Mouse (Mus musculus) limb, embryonic 15.5 days (tissue): ENCODE data around the gene Gm45015. TPM values are rescaled to one million over a fixed set of nuclear protein-coding genes. Genes with fewer than 3 reads are reported as not detected.
"Not testable (repeated sequence)": the region's sequence is repeated elsewhere in the genome, so short reads cannot be mapped to it uniquely, and the experiment has no call there.

ENCODE experiments used
- ATAC-seq: fragments of 200-750 bp; cut with Nextera tagmentation; 2 replicates; pipeline ENCODE4 v1.8.0; 2017; ENCODE audit warnings: low read depth, moderate TSS enrichment; ENCODE audit not compliant: insufficient number of reproducible peaks, low FRiP score, low TSS enrichment
- H3K27ac ChIP-seq: fragments of 300-500 bp; sonication (generic); 2 replicates; pipeline ENCODE4 v1.5.1; 2015; ENCODE audit warnings: moderate library complexity, mild to moderate bottlenecking, inconsistent platforms
- H3K27me3 ChIP-seq: fragments of 300-500 bp; sonication (generic); 2 replicates; pipeline ENCODE4 v1.6.1; 2015; ENCODE audit warnings: inconsistent platforms
- H3K36me3 ChIP-seq: fragments of 300-500 bp; sonication (generic); 2 replicates; pipeline ENCODE4 v1.6.1; 2015; ENCODE audit warnings: inconsistent platforms
- H3K4me1 ChIP-seq: fragments of 300-500 bp; sonication (generic); 2 replicates; pipeline ENCODE4 v1.6.1; 2015; ENCODE audit warnings: inconsistent platforms
- H3K4me2 ChIP-seq: fragments of 300-500 bp; sonication (generic); 2 replicates; pipeline ENCODE4 v1.6.1; 2015; ENCODE audit warnings: mild to moderate bottlenecking, inconsistent platforms
- H3K4me3 ChIP-seq: fragments of 300-500 bp; sonication (generic); 2 replicates; pipeline ENCODE4 v1.5.1; 2015; ENCODE audit warnings: mild to moderate bottlenecking, inconsistent platforms
- H3K9ac ChIP-seq: fragments of 300-500 bp; sonication (generic); 2 replicates; pipeline ENCODE4 v1.6.1; 2015; ENCODE audit warnings: inconsistent platforms
- H3K9me3 ChIP-seq: fragments of 300-500 bp; sonication (generic); 2 replicates; pipeline ENCODE4 v1.6.1; 2016; ENCODE audit warnings: inconsistent platforms
- WGBS: fragments of 180-500 bp; shearing (Covaris S2); methylation state at CpG from one replicate; pipeline ENCODE4 v1.1.7; 2015; 5-methylcytosine and 5-hydroxymethylcytosine counted together
- polyA plus RNA-seq: library from polyadenylated mRNA; unstranded; fragments of >200 nt; fragmentation: Nextera tagmentation; extraction: Ambion mirVana; gene quantifications from 2 replicates; pipeline ENCODE4 v1.2.1, GENCODE M21; 2015

Gm45015 gene
- polyA plus RNA-seq, 1 experiment from 2014 or later = not detected

DNA sequence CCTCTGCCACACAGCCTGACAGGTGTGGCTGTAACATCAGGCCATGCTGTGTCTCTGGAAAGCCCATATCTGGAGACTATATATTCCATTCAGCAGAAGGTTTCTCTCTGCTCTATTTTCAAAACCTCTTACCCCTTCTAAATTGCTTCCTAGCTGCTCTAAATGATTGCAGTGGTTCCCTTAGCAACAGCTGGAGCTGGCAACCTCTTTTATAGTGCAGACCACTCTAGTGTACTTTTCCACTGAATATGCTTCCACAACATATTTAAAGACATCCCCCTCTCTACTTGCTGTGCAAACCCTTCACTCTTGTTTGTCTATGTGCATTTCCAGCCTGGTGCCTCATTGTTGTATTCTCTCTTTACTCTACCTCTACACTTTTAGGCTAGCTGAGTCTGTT, 3.1 kb downstream of the Gm45015 start:
- Histone ChIP-seq H3K36me3 (no peaks in the 10 kb centered on the region), H3K9ac (no peak overlapping the region), H3K27ac (no peak overlapping the region), H3K27me3 (peaks cover 8% of the 10 kb centered on the region; the same call in 1 of the 2 replicates), H3K4me2 (no peak overlapping the region), H3K9me3 (no peaks in the 10 kb centered on the region), H3K4me3 (no peak overlapping the region), H3K4me1 (no peaks in the 10 kb centered on the region)
- no peak for ATAC-seq

DNA sequence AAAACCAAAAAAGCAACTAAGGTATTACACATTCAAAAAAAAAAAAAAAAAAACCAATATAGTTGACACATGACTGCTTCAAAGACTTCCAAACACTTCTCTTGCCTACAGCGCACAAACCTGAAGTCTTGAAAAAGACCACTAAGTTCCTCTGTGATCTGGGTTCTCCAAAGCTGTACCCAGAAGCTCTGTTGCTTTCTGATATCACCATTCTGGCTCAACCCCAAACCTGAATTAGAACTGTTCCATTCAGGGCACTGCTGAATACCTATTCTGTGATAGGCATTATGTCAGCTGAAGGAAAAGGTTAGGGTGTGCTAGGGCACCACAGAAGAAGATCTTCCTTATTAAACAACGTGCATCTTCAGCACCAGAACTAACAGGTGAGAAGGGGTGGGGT, 9.4 kb downstream of the Gm45015 start:
- Histone ChIP-seq H3K4me3 (no peak overlapping the region), H3K27me3 (no peaks in the 10 kb centered on the region), H3K4me2 (no peak overlapping the region), H3K4me1 (no peaks in the 10 kb centered on the region), H3K27ac (no peak overlapping the region), H3K9ac (no peak overlapping the region), H3K9me3 (no peaks in the 10 kb centered on the region), H3K36me3 (no peaks in the 10 kb centered on the region)
- 74% methylated on average over 2 of the region's 2 CpGs for WGBS
- ATAC-seq = no peak

- no peak for ATAC-seq
- Histone ChIP-seq H3K4me1 (no peaks in the 10 kb centered on the region), H3K27ac (no peak overlapping the region), H3K9me3 (no peaks in the 10 kb centered on the region), H3K27me3 (no peaks in the 10 kb centered on the region), H3K4me3 (no peak overlapping the region), H3K4me2 (no peak overlapping the region), H3K36me3 (no peaks in the 10 kb centered on the region), H3K9ac (no peak overlapping the region)
- 65% methylated on average over 3 of the region's 3 CpGs for WGBS
These were observed 15.6 kb downstream of the Gm45015 start for GRCm38 (mm10) chrX:73321029-73321428.

GRCm38 (mm10) chrX:73312522-73312921, 24.1 kb downstream of the Gm45015 start:
- Histone ChIP-seq H3K27ac (no peak overlapping the region), H3K36me3 (no peaks in the 10 kb centered on the region), H3K4me1 (no peaks in the 10 kb centered on the region), H3K9ac (no peak overlapping the region), H3K9me3 (no peaks in the 10 kb centered on the region), H3K4me3 (no peak overlapping the region), H3K27me3 (no peaks in the 10 kb centered on the region), H3K4me2 (no peak overlapping the region)
- no peak for ATAC-seq
- WGBS = 41% methylated on average over 3 of the region's 3 CpGs

DNA sequence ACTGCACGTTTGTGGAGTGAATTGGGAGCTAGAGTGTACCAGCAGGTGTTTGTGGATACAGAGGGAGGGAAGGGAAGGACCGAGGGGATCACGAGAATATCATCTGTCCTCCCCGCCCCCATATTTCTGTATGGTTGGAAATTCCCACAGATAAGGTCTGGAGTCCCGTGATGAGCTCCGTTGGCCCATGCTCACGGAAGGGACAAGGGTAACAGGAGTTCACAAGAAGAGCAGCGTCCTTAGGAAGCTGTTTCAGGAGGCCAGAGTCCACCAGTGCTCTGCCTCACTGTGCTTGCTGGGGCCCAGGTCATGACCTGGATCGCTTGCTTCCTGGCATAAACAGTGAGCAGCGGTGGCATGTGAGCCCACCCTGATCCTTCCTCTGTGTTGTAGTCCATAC, 40.9 kb downstream of the Gm45015 start:
- 76% methylated on average over 8 of the region's 10 CpGs for WGBS
- H3K36me3 ChIP-seq, H3K9ac ChIP-seq: not testable (repeated sequence)

GRCm38 (mm10) chrX:73292876-73293275, 43.8 kb downstream of the Gm45015 start, which contains the start of the genes Xlr5a and Xlr5c:
Gene Xlr5a (minus strand): TSS chrX:73292976.
Gene Xlr5c (minus strand): TSS chrX:73292976.
- H3K36me3 ChIP-seq, H3K4me1 ChIP-seq, H3K9me3 ChIP-seq, ATAC-seq, H3K4me3 ChIP-seq, H3K9ac ChIP-seq, H3K27me3 ChIP-seq, H3K4me2 ChIP-seq, H3K27ac ChIP-seq: not testable (repeated sequence)
- WGBS = 91% methylated on average over 13 of the region's 17 CpGs

More for the DNA sequence above, 40.9 kb downstream of the Gm45015 start:
- not testable (repeated sequence) for H3K27ac ChIP-seq, H3K4me2 ChIP-seq, H3K4me3 ChIP-seq, ATAC-seq, H3K9me3 ChIP-seq, H3K4me1 ChIP-seq, H3K27me3 ChIP-seq

Other genes with a start within 250 kb of the Gm45015 start
- gene Xlr3a, start 239.7 kb downstream of the Gm45015 start, polyA plus RNA-seq = 2.1 and 2.5 TPM in 2 replicates
- gene Gm14685, start 219.8 kb downstream of the Gm45015 start, polyA plus RNA-seq = 0.14 and 0.15 TPM in 2 replicates
- gene Xlr5b, start 188.0 kb downstream of the Gm45015 start, polyA plus RNA-seq = not detected in 2 replicates
- not detected in 2 replicates for gene DXBay18, start 187.4 kb downstream of the Gm45015 start, polyA plus RNA-seq
- gene Spin2d, start 159.9 kb downstream of the Gm45015 start, polyA plus RNA-seq = not detected in 2 replicates
- 12.6 and 12.9 TPM in 2 replicates for gene Xlr3b, start 144.6 kb downstream of the Gm45015 start, polyA plus RNA-seq
- gene Xlr4b, start 122.5 kb downstream of the Gm45015 start, polyA plus RNA-seq = 0.52 and 1.0 TPM in 2 replicates
- gene F8a, start 108.5 kb downstream of the Gm45015 start, polyA plus RNA-seq = 12.9 and 14.0 TPM in 2 replicates
- 0.14 and 0.22 TPM in 2 replicates for gene Xlr4c, start 93.7 kb downstream of the Gm45015 start, polyA plus RNA-seq
- gene Xlr3c, start 71.5 kb downstream of the Gm45015 start, polyA plus RNA-seq = 0.37 TPM in 1 of 2 replicates, not detected in the other
- not detected in 2 replicates for gene Xlr5a, start 43.9 kb downstream of the Gm45015 start, polyA plus RNA-seq
- gene Xlr5c, start 43.9 kb downstream of the Gm45015 start, polyA plus RNA-seq = not detected in 2 replicates
- 19.0 and 19.4 TPM in 2 replicates for gene Zfp275, start 5.8 kb upstream of the Gm45015 start, polyA plus RNA-seq
- gene Gm18336, start 61.9 kb upstream of the Gm45015 start, polyA plus RNA-seq = not detected in 2 replicates
- 0.14 and 0.15 TPM in 2 replicates for gene Zfp92, start 74.3 kb upstream of the Gm45015 start, polyA plus RNA-seq
- 12.5 and 18.3 TPM in 2 replicates for gene Trex2, start 98.5 kb upstream of the Gm45015 start, polyA plus RNA-seq
- gene Haus7, start 122.2 kb upstream of the Gm45015 start, polyA plus RNA-seq = 53.8 and 54.7 TPM in 2 replicates
- gene Bgn, start 146.8 kb upstream of the Gm45015 start, polyA plus RNA-seq = 243 and 288 TPM in 2 replicates
- 0.41 and 0.97 TPM in 2 replicates for gene Atp2b3, start 166.2 kb upstream of the Gm45015 start, polyA plus RNA-seq